Mouse (Mus musculus) lung, embryonic 16.5 days (tissue): ENCODE measurements around the gene Defa35. TPM values are rescaled to one million over a fixed set of nuclear protein-coding genes. Genes with fewer than 3 reads are reported as not detected.
"Not testable (repeated sequence)": the region's sequence is repeated elsewhere in the genome, so short reads cannot be mapped to it uniquely, and the experiment has no call there.

Experiments
- ATAC-seq: fragments of 200-750 bp; cut with Nextera tagmentation; 2 replicates; pipeline ENCODE4 v1.8.0; 2017; ENCODE audit warnings: low read depth, mild to moderate bottlenecking, moderate library complexity
- H3K27ac ChIP-seq: fragments of 300-500 bp; sonication (generic); 2 replicates; pipeline ENCODE4 v1.5.1; 2014; ENCODE audit warnings: mild to moderate bottlenecking, control low read depth, low read length
- H3K27me3 ChIP-seq: fragments of 300-500 bp; sonication (generic); 2 replicates; pipeline ENCODE4 v1.6.1; 2014; ENCODE audit warnings: low read depth, low read length, mixed read lengths; ENCODE audit not compliant: control insufficient read depth, insufficient read depth
- H3K36me3 ChIP-seq: fragments of 300-500 bp; sonication (generic); 2 replicates; pipeline ENCODE4 v1.6.1; 2014; ENCODE audit warnings: low read length; ENCODE audit not compliant: control insufficient read depth, insufficient read depth
- H3K4me1 ChIP-seq: fragments of 300-500 bp; sonication (generic); replicated peaks from 2 replicates; pipeline ENCODE4 v1.6.1; 2014; ENCODE audit warnings: low read length, mixed read lengths; ENCODE audit not compliant: control insufficient read depth, insufficient read depth
- H3K4me2 ChIP-seq: fragments of 300-500 bp; sonication (generic); 2 replicates; pipeline ENCODE4 v1.6.1; 2014; ENCODE audit warnings: low read depth, low read length, control low read depth
- H3K4me3 ChIP-seq: fragments of 300-500 bp; sonication (generic); 2 replicates; pipeline ENCODE4 v1.5.1; 2014; ENCODE audit warnings: mild to moderate bottlenecking, low read length, control low read depth
- H3K9ac ChIP-seq: fragments of 300-500 bp; sonication (generic); 2 replicates; pipeline ENCODE4 v1.6.1; 2014; ENCODE audit warnings: low read length, control low read depth
- H3K9me3 ChIP-seq: fragments of 300-500 bp; sonication (generic); 2 replicates; pipeline ENCODE4 v1.6.1; 2016; ENCODE audit warnings: low read length; ENCODE audit not compliant: control insufficient read depth
- WGBS: fragments of 180-500 bp; shearing (Covaris S2); extraction: QIAGEN DNeasy Blood & Tissue Kit; methylation state at CpG from one replicate; pipeline ENCODE4 v1.1.7; 2014; 5-methylcytosine and 5-hydroxymethylcytosine counted together
- polyA plus RNA-seq: library from polyadenylated mRNA; unstranded; fragments of >200 nt; fragmentation: Nextera tagmentation; extraction: Ambion mirVana; gene quantifications from 2 replicates; pipeline ENCODE4 v1.2.1, GENCODE M21; 2015

The Defa35 gene
- polyA plus RNA-seq, result not detected in 2 replicates

GRCm38 (mm10) chr8:21064738-21065137 lies at the start of gene Defa35:
Gene Defa35, plus strand, starts transcription at chr8:21065038.
- not testable (repeated sequence) for H3K4me2 ChIP-seq, H3K27ac ChIP-seq, H3K4me1 ChIP-seq, H3K4me3 ChIP-seq, H3K27me3 ChIP-seq, H3K9ac ChIP-seq, ATAC-seq, H3K36me3 ChIP-seq, H3K9me3 ChIP-seq
- 80% methylated on average over 1 of the region's 1 CpGs for WGBS

- H3K4me3 ChIP-seq, H3K9ac ChIP-seq, H3K4me1 ChIP-seq, H3K9me3 ChIP-seq, H3K27ac ChIP-seq, H3K36me3 ChIP-seq, ATAC-seq, H3K4me2 ChIP-seq, H3K27me3 ChIP-seq: not testable (repeated sequence)
- no CpG with 5 or more reads among the region's 1 CpGs for WGBS
These were observed 39.6 kb upstream of the Defa35 start, which contains the start of gene Defa21 for GRCm38 (mm10) chr8:21025245-21025644. Gene Defa21, plus strand, starts transcription at chr8:21025545.

GRCm38 (mm10) chr8:21054747-21055146 lies 10.1 kb upstream of the Defa35 start, which contains the start of gene Defa23:
Gene Defa23, plus strand, starts transcription at chr8:21055047.
- ATAC-seq, H3K4me1 ChIP-seq, H3K9me3 ChIP-seq, H3K9ac ChIP-seq, H3K4me2 ChIP-seq, H3K27me3 ChIP-seq, H3K27ac ChIP-seq, H3K4me3 ChIP-seq, H3K36me3 ChIP-seq: not testable (repeated sequence)
- no CpG with 5 or more reads among the region's 1 CpGs for WGBS

GRCm38 (mm10) chr8:21084142-21084541 lies 19.3 kb downstream of the Defa35 start, which contains the start of gene Defa25:
Gene Defa25, plus strand, starts transcription at chr8:21084442.
- ATAC-seq, H3K27ac ChIP-seq, H3K9ac ChIP-seq, H3K4me3 ChIP-seq, H3K4me2 ChIP-seq, H3K9me3 ChIP-seq, H3K4me1 ChIP-seq, H3K27me3 ChIP-seq, H3K36me3 ChIP-seq: not testable (repeated sequence)

- no peaks in the 10 kb centered on the region for H3K27me3 ChIP-seq
- no peak overlapping the region for H3K9ac ChIP-seq
- no peak overlapping the region for H3K4me3 ChIP-seq
- no peak overlapping the region for H3K4me2 ChIP-seq
- H3K27ac ChIP-seq, result no peak overlapping the region
- H3K4me1 ChIP-seq, result no peaks in the 10 kb centered on the region
- H3K36me3 ChIP-seq, result no peaks in the 10 kb centered on the region
- H3K9me3 ChIP-seq, result no peaks in the 10 kb centered on the region
- WGBS, result 40% methylated on average over 4 of the region's 4 CpGs
- ATAC-seq, result no peak
These were observed 28.3 kb downstream of the Defa35 start for GRCm38 (mm10) chr8:21093106-21093505.

- not testable (repeated sequence) for ATAC-seq, H3K9me3 ChIP-seq, H3K27ac ChIP-seq, H3K9ac ChIP-seq, H3K4me2 ChIP-seq, H3K4me3 ChIP-seq, H3K27me3 ChIP-seq, H3K36me3 ChIP-seq, H3K4me1 ChIP-seq
- WGBS, result no CpG with 5 or more reads among the region's 2 CpGs
These were observed 31.1 kb downstream of the Defa35 start, which contains the start of gene Gm14851 for GRCm38 (mm10) chr8:21095950-21096349. Gene Gm14851, minus strand, starts transcription at chr8:21096050.

Other genes starting within 250 kb of the Defa35 start
- gene Defb33, start 172.4 kb upstream of the Defa35 start, polyA plus RNA-seq, result not detected in 2 replicates
- gene Gm15056, start 162.4 kb upstream of the Defa35 start, polyA plus RNA-seq, result not detected in 2 replicates
- not detected in 2 replicates for gene Gm6040, start 143.0 kb upstream of the Defa35 start, polyA plus RNA-seq
- not detected in 2 replicates for gene AY761185, start 120.3 kb upstream of the Defa35 start, polyA plus RNA-seq
- gene Defa21, start 39.5 kb upstream of the Defa35 start, polyA plus RNA-seq, result not detected in 2 replicates
- not detected in 2 replicates for gene Defa23, start 10.0 kb upstream of the Defa35 start, polyA plus RNA-seq
- gene Defa25, start 19.4 kb downstream of the Defa35 start, polyA plus RNA-seq, result not detected in 2 replicates
- gene Gm14851, start 31.0 kb downstream of the Defa35 start, polyA plus RNA-seq, result not detected in 2 replicates
- not detected in 2 replicates for gene Defa30, start 69.6 kb downstream of the Defa35 start, polyA plus RNA-seq
- gene Defa22, start 97.2 kb downstream of the Defa35 start, polyA plus RNA-seq, result not detected in 2 replicates
- gene Defa31, start 126.6 kb downstream of the Defa35 start, polyA plus RNA-seq, result not detected in 2 replicates
- gene Gm15293, start 136.5 kb downstream of the Defa35 start, polyA plus RNA-seq, result not detected in 2 replicates
- gene Gm15292, start 184.7 kb downstream of the Defa35 start, polyA plus RNA-seq, result not detected in 2 replicates